Mouse (Mus musculus) bone marrow macrophage, adult 2 months (primary cell): ENCODE data around the gene Fam241a.

Experiments used
- CTCF ChIP-seq: IDR thresholded peaks from 2 replicates; pipeline ENCODE4 v1.5.1; 2012; ENCODE audit warnings: low read depth, mild to moderate bottlenecking, low read length, moderate library complexity
- POLR2A ChIP-seq: IDR thresholded peaks from 2 replicates; pipeline ENCODE4 v1.6.1; 2012; ENCODE audit warnings: mild to moderate bottlenecking, low read depth, low read length, borderline replicate concordance

GRCm38 (mm10) chr3:127913885-127914709, 18.0 kb upstream of the Fam241a start:
- no peak for TF ChIP-seq CTCF
- TF ChIP-seq POLR2A = no peak
